Mouse (Mus musculus): ENCODE data around the gene Klhl29. TPM values are rescaled to one million over a fixed set of nuclear protein-coding genes. Genes with fewer than 3 reads are reported as not detected.

The Klhl29 gene
- total and polyA plus RNA-seq, 2 experiments from 2014 or later: 2.7 to 8.2 TPM

GRCm38 (mm10) chr12:5187773-5188333 lies 187.6 kb downstream of the Klhl29 start:
- TF ChIP-seq CTCF (IDR thresholded peaks at IDR 0.05; ENCODE audit: low read depth): no peak
- Histone ChIP-seq H3K4me3 (ENCODE audit: low read depth, low read length) (no peak overlapping the region), H3K36me3 (ENCODE audit: insufficient read depth) (no peaks in the 10 kb centered on the region), H3K4me2 (ENCODE audit: low read depth) (no peak overlapping the region), H3K9me3 (ENCODE audit: low read length) (no peaks in the 10 kb centered on the region), H3K9ac (no peak overlapping the region), H3K4me1 (ENCODE audit: insufficient read depth) (peaks cover 18% of the 10 kb centered on the region), H3K27me3 (ENCODE audit: insufficient read depth, low read length) (no peaks in the 10 kb centered on the region), H3K27ac (ENCODE audit: low read depth, low read length) (no peak overlapping the region)
- DNase-seq (no peak), ATAC-seq (no peak)
- WGBS: 82% methylated on average over 2 of the region's 2 CpGs

GRCm38 (mm10) chr12:5186645-5187044 lies 188.8 kb downstream of the Klhl29 start:
- no peak overlapping the region for H3K9ac ChIP-seq
- peaks cover 16% of the 10 kb centered on the region for H3K4me1 ChIP-seq (ENCODE audit: insufficient read depth)
- H3K36me3 ChIP-seq (ENCODE audit: insufficient read depth): no peaks in the 10 kb centered on the region
- ATAC-seq (no peak), DNase-seq (no peak)
- WGBS: 80% methylated on average over 1 of the region's 1 CpGs
- H3K4me2 ChIP-seq (ENCODE audit: low read depth): no peak overlapping the region
- no peak overlapping the region for H3K27ac ChIP-seq (ENCODE audit: low read depth, low read length)
- no peak for TF ChIP-seq CTCF (IDR thresholded peaks at IDR 0.05; ENCODE audit: low read depth)
- H3K9me3 ChIP-seq (ENCODE audit: low read length): no peaks in the 10 kb centered on the region
- no peaks in the 10 kb centered on the region for H3K27me3 ChIP-seq (ENCODE audit: insufficient read depth, low read length)
- no peak overlapping the region for H3K4me3 ChIP-seq (ENCODE audit: low read depth, low read length)

GRCm38 (mm10) chr12:5185603-5186002 lies 189.9 kb downstream of the Klhl29 start:
- no peaks in the 10 kb centered on the region for H3K9me3 ChIP-seq (ENCODE audit: low read length)
- H3K36me3 ChIP-seq (ENCODE audit: insufficient read depth): no peaks in the 10 kb centered on the region
- H3K27me3 ChIP-seq (ENCODE audit: insufficient read depth, low read length): no peaks in the 10 kb centered on the region
- TF ChIP-seq CTCF (IDR thresholded peaks at IDR 0.05; ENCODE audit: low read depth): no peak
- H3K4me2 ChIP-seq (ENCODE audit: low read depth): no peak overlapping the region
- no peak overlapping the region for H3K27ac ChIP-seq (ENCODE audit: low read depth, low read length)
- H3K4me3 ChIP-seq (ENCODE audit: low read depth, low read length): no peak overlapping the region
- H3K4me1 ChIP-seq (ENCODE audit: insufficient read depth): peaks cover 14% of the 10 kb centered on the region
- DNase-seq (no peak), ATAC-seq (no peak)
- WGBS: 92% methylated on average over 6 of the region's 6 CpGs
- H3K9ac ChIP-seq: no peak overlapping the region

- Histone ChIP-seq H3K36me3 (ENCODE audit: insufficient read depth) (no peaks in the 10 kb centered on the region), H3K4me2 (ENCODE audit: low read depth) (no peak overlapping the region), H3K27ac (ENCODE audit: low read depth, low read length) (no peak overlapping the region), H3K27me3 (ENCODE audit: insufficient read depth, low read length) (no peaks in the 10 kb centered on the region), H3K4me1 (ENCODE audit: insufficient read depth) (peaks cover 3% of the 10 kb centered on the region; the same call in 1 of the 2 replicates), H3K9ac (no peak overlapping the region), H3K4me3 (ENCODE audit: low read depth, low read length) (no peak overlapping the region), H3K9me3 (ENCODE audit: low read length) (no peaks in the 10 kb centered on the region)
- ATAC-seq (peak; percentile 52), DNase-seq (no peak)
- WGBS: 67% methylated on average over 4 of the region's 4 CpGs
- no peak for TF ChIP-seq CTCF (IDR thresholded peaks at IDR 0.05; ENCODE audit: low read depth)
These were observed 192.9 kb downstream of the Klhl29 start for GRCm38 (mm10) chr12:5182586-5182985.

GRCm38 (mm10) chr12:5182165-5182564 lies 193.3 kb downstream of the Klhl29 start:
- no peak for ATAC-seq
- no peaks in the 10 kb centered on the region for H3K36me3 ChIP-seq (ENCODE audit: insufficient read depth)
- 0 out of 2 replicates have a peak, but pooled peaks cover 3% of the 10 kb centered on the region for H3K4me1 ChIP-seq (ENCODE audit: insufficient read depth)
- no peak overlapping the region for H3K4me2 ChIP-seq (ENCODE audit: low read depth)
- WGBS: 77% methylated on average over 4 of the region's 4 CpGs
- no peak overlapping the region for H3K9ac ChIP-seq
- TF ChIP-seq CTCF (IDR thresholded peaks at IDR 0.05; ENCODE audit: low read depth): no peak
- H3K9me3 ChIP-seq (ENCODE audit: low read length): no peaks in the 10 kb centered on the region
- no peak for DNase-seq
- H3K27ac ChIP-seq (ENCODE audit: low read depth, low read length): no peak overlapping the region
- H3K27me3 ChIP-seq (ENCODE audit: insufficient read depth, low read length): no peaks in the 10 kb centered on the region
- H3K4me3 ChIP-seq (ENCODE audit: low read depth, low read length): no peak overlapping the region

- 0 out of 2 replicates have a peak, but pooled peaks cover 3% of the 10 kb centered on the region for H3K4me1 ChIP-seq (ENCODE audit: insufficient read depth)
- H3K27ac ChIP-seq (ENCODE audit: low read depth, low read length): no peak overlapping the region
- no peak for TF ChIP-seq CTCF (IDR thresholded peaks at IDR 0.05; ENCODE audit: low read depth)
- ATAC-seq: no peak
- H3K4me2 ChIP-seq (ENCODE audit: low read depth): no peak overlapping the region
- no peak for DNase-seq
- no peaks in the 10 kb centered on the region for H3K36me3 ChIP-seq (ENCODE audit: insufficient read depth)
- no peak overlapping the region for H3K4me3 ChIP-seq (ENCODE audit: low read depth, low read length)
- H3K9ac ChIP-seq: no peak overlapping the region
- no peaks in the 10 kb centered on the region for H3K9me3 ChIP-seq (ENCODE audit: low read length)
- no peaks in the 10 kb centered on the region for H3K27me3 ChIP-seq (ENCODE audit: insufficient read depth, low read length)
- WGBS: 72% methylated on average over 5 of the region's 5 CpGs
These were observed 198.7 kb downstream of the Klhl29 start for GRCm38 (mm10) chr12:5176716-5177341.

- ATAC-seq: peak; percentile 54
- no peaks in the 10 kb centered on the region for H3K36me3 ChIP-seq (ENCODE audit: insufficient read depth)
- no peak overlapping the region for H3K9ac ChIP-seq
- no peaks in the 10 kb centered on the region; the same call in 1 of the 2 replicates for H3K4me1 ChIP-seq (ENCODE audit: insufficient read depth)
- no peaks in the 10 kb centered on the region for H3K9me3 ChIP-seq (ENCODE audit: low read length)
- peak; percentile 46; the same call in 1 of the 2 replicates for TF ChIP-seq CTCF (IDR thresholded peaks at IDR 0.05; ENCODE audit: low read depth)
- no peak overlapping the region for H3K27ac ChIP-seq (ENCODE audit: low read depth, low read length)
- DNase-seq: no peak
- H3K27me3 ChIP-seq (ENCODE audit: insufficient read depth, low read length): no peaks in the 10 kb centered on the region
- H3K4me2 ChIP-seq (ENCODE audit: low read depth): no peak overlapping the region
- WGBS: 52% methylated on average over 6 of the region's 6 CpGs
- H3K4me3 ChIP-seq (ENCODE audit: low read depth, low read length): no peak overlapping the region
These were observed 209.3 kb downstream of the Klhl29 start for GRCm38 (mm10) chr12:5166141-5166540.

Measured in forebrain, postnatal 0 days (tissue).